Mouse (Mus musculus) 416B (cell line): Measurements from ENCODE around the gene Bsn.

Source experiments
- DNase-seq: peaks from one replicate; pipeline ENCODE4 v3.0.0; 2011; ENCODE audit warnings: low read depth

Gene Bsn

GRCm38 (mm10) chr9:108196920-108197677 is 6.9 kb upstream of the Bsn start:
- DNase-seq = no peak

GRCm38 (mm10) chr9:108196222-108196621 is 6.0 kb upstream of the Bsn start:
- peak; percentile 48 for DNase-seq

- DNase-seq = no peak
Observed at GRCm38 (mm10) chr9:108189488-108189786, 747 bp downstream of the Bsn start.

GRCm38 (mm10) chr9:108189023-108189422 is 1.2 kb downstream of the Bsn start:
- no peak for DNase-seq

DNA sequence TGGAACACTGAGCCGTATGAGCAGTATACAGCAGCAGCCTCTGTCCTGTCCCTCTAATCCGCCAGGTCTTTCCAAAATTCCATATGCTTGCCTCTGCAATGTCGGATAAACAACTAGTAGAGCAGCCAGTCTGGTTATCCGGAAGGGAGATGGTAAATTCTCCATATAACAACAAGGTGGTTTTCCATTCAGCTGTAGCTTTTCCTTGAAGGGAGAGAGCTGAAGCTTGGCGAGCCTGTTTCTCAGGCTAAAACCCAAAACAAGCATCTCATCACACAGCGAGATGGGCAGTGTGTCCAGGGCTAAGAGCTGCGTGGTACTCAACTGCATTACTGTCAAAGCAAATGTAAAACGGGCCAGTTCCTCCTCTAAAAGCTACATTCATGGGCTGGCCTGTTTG is 1.7 kb downstream of the Bsn start:
- DNase-seq = no peak

GRCm38 (mm10) chr9:108187616-108188015 is 2.6 kb downstream of the Bsn start:
- no peak for DNase-seq

- DNase-seq = no peak
Observed at GRCm38 (mm10) chr9:108185786-108186185, 4.4 kb downstream of the Bsn start.

DNA sequence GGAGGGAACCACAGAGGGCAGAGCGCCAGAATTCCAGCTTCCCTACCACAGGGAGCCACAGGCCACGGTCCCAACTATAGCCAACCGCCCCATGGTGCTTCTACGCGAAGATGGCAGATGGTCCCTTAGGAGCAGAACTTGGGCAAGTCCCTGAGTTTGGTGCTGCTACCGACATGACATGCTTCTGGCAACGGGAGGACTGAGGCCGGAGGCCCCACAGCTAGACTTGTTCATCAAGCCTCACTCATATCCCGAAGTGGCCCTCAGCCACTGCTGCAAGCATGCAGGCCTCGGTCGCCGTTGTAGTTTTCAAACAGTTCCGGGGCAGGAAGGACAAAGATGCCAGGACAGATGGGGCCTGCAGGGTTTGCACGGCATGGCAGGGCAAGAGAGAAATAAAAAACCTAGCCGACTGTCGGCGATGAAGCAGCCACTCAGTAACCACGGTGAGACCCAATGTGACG is 6.6 kb downstream of the Bsn start:
- no peak for DNase-seq

DNA sequence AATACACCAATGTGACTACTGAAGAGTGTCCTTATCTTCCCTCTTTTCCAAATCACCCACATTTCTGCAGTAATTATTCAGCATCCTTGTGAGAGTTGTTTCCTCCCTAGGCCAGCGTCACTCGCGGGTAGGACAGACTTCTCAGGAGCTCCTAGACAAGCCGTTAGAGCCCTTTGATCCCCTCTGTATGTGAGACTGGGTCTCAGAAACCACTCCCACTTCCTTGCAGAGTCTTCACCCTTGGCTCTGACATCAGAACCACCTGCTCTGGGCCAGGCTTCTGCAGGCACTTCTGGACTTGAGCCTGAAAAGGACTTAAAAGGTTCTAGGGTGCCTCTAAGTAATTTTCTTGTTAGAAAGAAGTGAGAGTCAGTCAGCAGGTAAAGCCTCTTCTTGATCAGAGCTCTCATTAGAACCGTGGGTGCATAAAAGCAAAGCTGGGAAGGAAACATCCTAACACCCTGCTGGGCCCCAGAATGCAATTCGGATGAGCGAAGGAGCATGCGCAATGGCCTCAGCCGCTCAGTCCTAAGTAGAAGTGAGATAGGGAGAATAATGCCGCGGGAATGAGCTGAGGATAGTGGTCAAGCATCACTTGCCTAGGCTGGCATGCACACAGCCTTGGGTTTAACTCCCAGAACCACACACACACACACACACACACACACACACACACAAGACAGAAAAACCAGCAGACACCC is 7.2 kb downstream of the Bsn start:
- no peak for DNase-seq

DNA sequence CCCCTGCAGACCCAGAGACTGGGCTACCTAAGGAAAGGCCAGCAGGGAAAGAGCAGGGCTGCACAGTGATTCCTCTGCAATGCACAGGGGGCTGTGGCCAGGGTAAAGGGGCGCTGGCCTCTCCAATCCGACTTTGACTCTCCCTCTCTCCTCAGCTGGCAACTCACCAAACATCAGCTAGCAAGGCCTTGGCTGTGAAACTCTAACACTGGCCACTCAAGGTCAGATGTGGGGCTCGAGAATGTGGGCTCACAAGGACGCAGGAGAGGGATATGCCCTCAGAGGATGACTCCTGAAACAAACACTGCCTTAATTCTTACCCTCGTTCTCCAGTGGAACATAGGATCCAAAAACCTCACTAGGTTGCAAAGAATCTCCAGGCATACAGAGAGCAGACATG is 11.8 kb downstream of the Bsn start:
- DNase-seq = no peak

DNA sequence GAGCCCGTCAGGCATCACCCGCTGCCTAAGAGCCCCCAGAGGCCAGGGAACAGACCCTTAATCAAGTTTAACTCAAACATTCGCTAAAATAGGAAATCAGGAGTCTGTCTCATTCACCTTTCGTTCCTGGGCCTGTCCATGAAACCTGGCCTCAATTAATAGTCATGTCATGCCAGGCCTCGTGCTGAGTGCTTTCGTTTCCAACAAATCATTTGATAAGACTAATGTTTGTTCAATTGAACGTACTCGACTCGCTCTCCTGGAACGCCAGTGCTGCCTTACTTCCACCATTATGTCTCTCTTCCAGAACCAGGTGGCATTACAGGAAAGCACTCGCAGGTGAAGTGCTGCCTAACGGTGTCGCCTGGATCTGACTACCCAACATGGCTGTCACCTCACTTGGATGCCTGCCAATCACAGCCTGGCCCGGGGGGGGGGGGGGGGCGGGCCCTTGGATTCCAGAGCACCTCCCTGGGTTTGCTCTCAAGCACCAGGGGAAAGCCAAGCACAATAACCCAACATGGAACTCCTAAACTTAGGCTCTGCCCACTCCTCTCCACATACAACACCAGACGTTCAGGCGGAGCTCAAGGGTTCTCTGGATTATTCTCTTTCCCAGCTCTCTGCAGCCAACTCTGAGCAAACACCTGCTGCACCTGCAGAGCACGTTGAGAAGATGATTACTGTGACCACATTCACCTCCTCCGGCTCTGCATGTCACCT is 14.9 kb downstream of the Bsn start:
- DNase-seq = no peak

DNA sequence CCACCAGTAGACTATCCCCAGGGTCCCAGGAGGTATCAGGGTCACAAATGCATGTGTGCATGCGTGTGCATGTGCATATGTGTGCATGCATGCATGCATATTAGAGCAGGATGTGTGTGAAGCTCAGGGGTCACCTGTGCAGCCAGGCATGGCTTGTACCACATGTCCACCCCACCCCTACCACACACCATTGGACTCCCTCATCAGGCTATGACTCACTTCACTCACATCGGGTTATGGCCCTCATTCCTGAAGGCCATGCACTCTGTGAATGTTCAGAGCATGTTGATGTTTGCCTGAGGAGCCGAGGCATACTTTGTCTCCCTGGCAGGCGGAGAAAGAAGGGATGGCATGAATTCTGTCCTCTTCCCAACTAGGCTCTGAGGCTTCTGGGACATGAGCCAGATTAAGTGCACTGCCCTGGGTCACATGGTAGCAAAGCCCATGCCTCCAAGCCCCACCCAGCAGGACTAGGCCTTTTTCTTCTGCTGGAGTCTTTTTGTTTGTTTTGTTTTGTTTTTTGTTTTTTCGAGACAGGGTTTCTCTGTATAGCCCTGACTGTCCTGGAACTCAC is 17.3 kb downstream of the Bsn start:
- no peak for DNase-seq

DNA sequence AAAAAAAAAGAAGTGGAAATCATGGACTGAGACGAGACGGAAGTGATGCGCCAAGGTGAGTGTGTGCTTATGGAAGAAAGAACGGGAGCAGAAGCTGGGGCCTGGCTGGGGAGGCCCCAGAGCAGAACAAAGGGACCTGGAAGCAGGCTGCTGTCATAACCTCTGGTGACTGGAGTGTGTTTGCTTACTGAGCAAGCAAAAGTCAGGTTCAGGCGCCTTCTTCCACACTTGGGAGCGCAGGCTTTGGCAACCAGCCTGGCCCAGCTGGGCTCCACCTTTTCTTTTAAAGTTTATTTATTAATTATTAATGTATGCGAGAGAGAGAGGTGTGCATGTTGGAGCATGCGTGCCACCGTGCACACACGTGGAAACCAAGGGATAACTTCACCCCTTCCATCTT is 20.4 kb downstream of the Bsn start:
- no peak for DNase-seq

- DNase-seq = no peak
Observed at GRCm38 (mm10) chr9:108165143-108165542, 25.0 kb downstream of the Bsn start.

DNA sequence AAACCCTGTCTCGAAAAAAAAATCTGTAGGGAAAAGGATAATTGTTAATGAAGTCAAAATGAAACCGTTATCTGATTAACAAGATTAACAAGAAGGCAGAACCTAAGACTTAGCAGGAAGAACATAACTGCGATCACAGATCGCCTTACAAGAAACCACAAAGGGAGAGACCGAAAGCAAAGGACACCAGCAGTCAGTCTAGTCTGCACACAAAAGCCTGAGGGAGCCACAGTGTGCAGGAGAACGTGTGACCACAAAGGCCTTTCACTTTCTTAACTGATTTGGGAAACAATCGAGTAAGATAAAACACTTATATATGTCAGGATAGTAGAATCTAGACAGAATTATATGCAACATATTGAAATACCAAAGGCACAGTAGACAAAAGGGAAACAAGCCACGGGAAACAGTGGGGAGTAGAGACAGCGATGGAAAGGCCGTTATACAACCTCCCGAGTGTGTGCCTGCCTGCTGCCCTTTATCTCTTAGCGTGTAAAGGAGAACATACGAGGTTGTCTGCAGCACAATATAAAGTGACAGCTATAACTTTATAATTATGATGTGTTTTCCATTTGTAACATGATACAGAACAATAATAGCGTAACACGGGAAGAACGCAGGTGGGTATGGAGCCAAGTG is 26.4 kb downstream of the Bsn start:
- DNase-seq = peak; percentile 82

- no peak for DNase-seq
Observed at GRCm38 (mm10) chr9:108157891-108158290, 32.3 kb downstream of the Bsn start.

DNA sequence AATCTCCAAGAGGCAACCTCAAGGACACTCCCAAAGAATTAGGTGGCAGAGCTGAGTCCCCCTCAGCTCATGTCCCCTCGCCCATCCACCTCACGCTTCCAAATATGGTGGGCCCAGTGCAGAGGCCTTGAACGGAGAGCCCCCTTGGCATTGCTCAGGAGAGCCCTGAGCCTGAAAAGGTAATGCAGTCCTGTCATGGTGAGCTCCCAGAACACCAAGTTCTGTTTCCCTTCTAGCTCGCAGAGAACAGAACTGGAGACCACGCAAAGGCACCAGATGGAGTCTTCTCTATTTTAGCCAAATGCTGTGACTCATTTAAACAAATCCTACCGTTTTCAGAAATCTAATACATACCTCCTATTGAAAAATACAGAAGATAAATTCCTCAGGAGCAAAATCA is 32.7 kb downstream of the Bsn start:
- no peak for DNase-seq

- no peak for DNase-seq
Observed at GRCm38 (mm10) chr9:108156786-108157185, 33.4 kb downstream of the Bsn start.

DNA sequence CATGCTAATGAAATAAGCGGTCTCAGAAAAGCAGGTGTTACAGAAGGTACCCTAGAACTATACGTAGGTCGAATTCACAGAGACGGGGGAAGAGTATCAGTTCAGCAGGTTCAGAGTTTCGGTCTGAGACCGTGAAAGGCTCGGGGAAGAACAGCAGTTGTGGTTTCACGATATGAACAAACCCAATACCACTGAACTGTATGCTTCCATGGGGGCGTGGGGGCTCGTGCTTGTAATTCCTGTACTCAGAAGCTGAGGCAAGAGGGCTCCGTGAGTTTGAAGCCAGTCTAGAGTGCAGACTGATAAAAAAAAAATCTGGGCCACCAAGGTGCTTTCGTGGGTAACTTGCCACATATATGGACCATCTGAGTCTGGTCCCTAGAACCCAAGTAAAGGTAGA is 35.4 kb downstream of the Bsn start:
- DNase-seq = no peak

DNA sequence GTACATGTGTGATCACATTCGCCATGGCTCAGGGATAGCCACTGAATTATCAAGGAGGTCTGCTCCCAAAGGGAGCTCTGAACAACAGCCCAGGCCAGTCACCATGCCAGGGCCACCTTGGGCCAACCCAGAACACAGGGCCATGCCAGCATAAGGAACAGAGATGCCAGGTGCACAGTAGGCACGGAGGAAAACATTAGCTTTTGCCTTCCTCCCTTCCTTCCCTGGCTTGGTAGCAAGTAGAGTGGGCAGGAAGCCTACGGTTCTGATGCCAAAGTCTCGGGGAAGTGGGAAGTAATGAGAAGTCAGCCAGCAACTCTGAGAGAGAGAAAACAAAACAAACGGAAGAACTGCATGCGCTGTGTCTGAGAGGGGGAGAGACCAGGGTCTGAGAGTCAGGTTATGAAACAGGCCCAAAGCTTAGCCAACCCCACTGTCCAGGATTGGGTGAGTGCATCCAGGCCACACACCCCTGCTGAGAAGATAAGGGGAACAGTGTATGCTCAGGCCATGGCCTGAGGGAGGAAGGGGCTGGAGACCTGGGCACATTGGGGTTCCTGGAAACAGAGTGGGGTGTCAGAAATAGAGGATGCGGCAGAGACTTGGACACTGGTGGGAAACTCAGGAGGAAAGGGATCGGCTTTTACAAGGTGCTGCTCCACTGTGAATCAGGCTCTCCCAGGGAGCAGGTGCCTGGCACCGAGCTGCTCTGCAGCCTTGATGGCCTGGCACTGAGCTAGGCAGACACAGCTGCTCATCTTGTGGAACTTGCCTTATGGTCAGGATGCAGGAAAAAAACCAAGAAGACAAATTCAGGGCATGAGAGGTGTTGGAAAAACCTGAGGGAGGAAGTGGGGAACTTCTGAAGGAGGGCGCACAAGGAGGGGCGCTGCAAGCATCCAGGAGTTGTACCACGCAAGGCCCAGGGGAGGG is 36.4 kb downstream of the Bsn start:
- DNase-seq = no peak

GRCm38 (mm10) chr9:108150486-108150885 is 39.7 kb downstream of the Bsn start:
- DNase-seq = no peak
